12 mouse cellular contexts compared by ENCODE assay signal in the genomic region with DNA sequence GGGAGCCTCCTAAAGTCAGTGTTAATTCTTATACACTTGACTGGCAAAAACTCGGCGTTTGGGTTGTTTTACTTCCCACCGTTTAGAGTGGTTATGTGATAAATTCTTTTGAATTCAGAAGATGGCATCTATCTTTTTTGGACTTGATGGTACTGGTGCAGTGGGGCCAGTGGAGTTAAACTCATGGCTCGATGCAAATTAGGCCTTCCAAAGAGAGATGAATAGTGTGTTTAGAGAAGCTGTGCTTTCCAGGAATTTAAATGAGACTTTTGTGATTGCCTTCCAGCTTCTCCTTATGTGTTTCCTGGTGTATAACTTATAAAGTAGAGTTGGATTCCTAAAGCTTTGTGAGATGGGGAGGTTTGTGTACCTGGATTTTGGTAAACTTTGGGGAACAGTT. TPM values are rescaled to one million over a fixed set of nuclear protein-coding genes. Genes with fewer than 3 reads are reported as not detected.
DNase-seq lines count a peak whose midpoint lies in the region; ATAC-seq lines count a peak whose summit lies in the region.
"Had no signal": no experiment of that assay in that cellular context is flagged by ENCODE, and none has a peak within 500 bp of the region (broad histone marks: within the 10 kb centered on the region; RNA-seq: fewer than 3 reads in every experiment).

No protein-coding gene starts in this region.

- peak; percentile 7 for DNase-seq in embryo, embryonic 11 days
- DNase-seq in embryo, embryonic 9.5 days (ENCODE audit: extremely low spot score), result no peak
- no peak for DNase-seq in embryonic facial prominence, embryonic 14.5 days (ENCODE audit: low spot score)
- no peak for DNase-seq in hindbrain, embryonic 14.5 days (ENCODE audit: low spot score)
- DNase-seq in midbrain, embryonic 14.5 days, result peak; percentile 39
- DNase-seq in urinary bladder, adult 2 months (ENCODE audit: low spot score), result no peak
- no peak for DNase-seq in heart, embryonic 10.5 days (ENCODE audit: low spot score)
- no peak for DNase-seq in kidney, postnatal 14 days
- DNase-seq: cerebellum, adult 11 months; thymus, postnatal 4 days had no signal

- no peak overlapping the region for H3K27ac ChIP-seq in embryonic facial prominence, embryonic 14.5 days (replicated peaks; ENCODE audit: low read depth, low read length)
- H3K27ac ChIP-seq in hindbrain, embryonic 14.5 days, result peak overlapping the region; percentile 97
- peak overlapping the region; percentile 98 for H3K27ac ChIP-seq in midbrain, embryonic 14.5 days (replicated peaks; ENCODE audit: low read depth, low read length)
- no peak overlapping the region for H3K27ac ChIP-seq in heart, embryonic 10.5 days
- H3K27ac ChIP-seq: liver, embryonic 12.5 days had no signal

- H3K36me3 ChIP-seq in embryonic facial prominence, embryonic 14.5 days (ENCODE audit: control insufficient read depth, insufficient read depth, low read length), result no peaks in the 10 kb centered on the region
- no peaks in the 10 kb centered on the region for H3K36me3 ChIP-seq in hindbrain, embryonic 14.5 days (replicated peaks; ENCODE audit: control insufficient read depth, insufficient read depth)
- H3K36me3 ChIP-seq in midbrain, embryonic 14.5 days (ENCODE audit: control insufficient read depth, insufficient read depth, low read length), result no peaks in the 10 kb centered on the region
- H3K36me3 ChIP-seq in heart, embryonic 10.5 days, result no peaks in the 10 kb centered on the region
- H3K36me3 ChIP-seq: liver, embryonic 12.5 days had no signal

- H3K4me1 ChIP-seq in embryonic facial prominence, embryonic 14.5 days (ENCODE audit: control insufficient read depth, insufficient read depth, low read length), result no peaks in the 10 kb centered on the region; the same call in 1 of the 2 replicates
- H3K4me1 ChIP-seq in hindbrain, embryonic 14.5 days (replicated peaks; ENCODE audit: control insufficient read depth, insufficient read depth, low read length), result peaks cover 16% of the 10 kb centered on the region
- H3K4me1 ChIP-seq in midbrain, embryonic 14.5 days (ENCODE audit: control insufficient read depth, insufficient read depth, low read length), result peaks cover 24% of the 10 kb centered on the region; the same call in 1 of the 2 replicates
- H3K4me1 ChIP-seq in heart, embryonic 10.5 days, result peaks cover 7% of the 10 kb centered on the region
- H3K4me1 ChIP-seq: liver, embryonic 12.5 days had no signal

- H3K27me3 ChIP-seq in embryonic facial prominence, embryonic 14.5 days (replicated peaks; ENCODE audit: control insufficient read depth, insufficient read depth, low read length), result peaks cover 16% of the 10 kb centered on the region
- H3K27me3 ChIP-seq in hindbrain, embryonic 14.5 days (ENCODE audit: control insufficient read depth, insufficient read depth, low read length), result no peaks in the 10 kb centered on the region
- no peaks in the 10 kb centered on the region for H3K27me3 ChIP-seq in midbrain, embryonic 14.5 days (ENCODE audit: control insufficient read depth, insufficient read depth, low read length)
- peaks cover 44% of the 10 kb centered on the region for H3K27me3 ChIP-seq in heart, embryonic 10.5 days (ENCODE audit: insufficient read depth, poor library complexity, severe bottlenecking)

- no peak for ATAC-seq in embryonic facial prominence, embryonic 14.5 days (ENCODE audit: low read depth)
- no peak for ATAC-seq in hindbrain, embryonic 14.5 days (ENCODE audit: low FRiP score)
- ATAC-seq in midbrain, embryonic 14.5 days (ENCODE audit: low FRiP score, low TSS enrichment), result no peak
- ATAC-seq: liver, embryonic 12.5 days had no signal

- peak overlapping the region; percentile 71 for H3K4me3 ChIP-seq in embryonic facial prominence, embryonic 14.5 days (ENCODE audit: low read depth, low read length)
- H3K4me3 ChIP-seq in hindbrain, embryonic 14.5 days (replicated peaks; ENCODE audit: low read length), result peak overlapping the region; percentile 65
- H3K4me3 ChIP-seq in midbrain, embryonic 14.5 days (replicated peaks; ENCODE audit: low read depth, low read length), result peak overlapping the region; percentile 74
- H3K4me3 ChIP-seq in heart, embryonic 10.5 days, result no peak overlapping the region
- H3K4me3 ChIP-seq: erythroblast, embryonic 14.5 days had no signal

- peak overlapping the region; percentile 87 for H3K4me2 ChIP-seq in embryonic facial prominence, embryonic 14.5 days (ENCODE audit: low read depth, low read length)
- peak overlapping the region; percentile 61 for H3K4me2 ChIP-seq in hindbrain, embryonic 14.5 days (replicated peaks)
- H3K4me2 ChIP-seq in midbrain, embryonic 14.5 days (ENCODE audit: low read length), result peak overlapping the region; percentile 69

- peak overlapping the region; percentile 78; the same call in 1 of the 2 replicates for H3K9ac ChIP-seq in embryonic facial prominence, embryonic 14.5 days (ENCODE audit: low read depth, low read length)
- H3K9ac ChIP-seq in hindbrain, embryonic 14.5 days, result peak overlapping the region; percentile 94
- H3K9ac ChIP-seq in midbrain, embryonic 14.5 days (replicated peaks; ENCODE audit: low read length), result peak overlapping the region; percentile 98
- H3K9ac ChIP-seq: liver, embryonic 12.5 days had no signal

- H3K9me3 ChIP-seq in embryonic facial prominence, embryonic 14.5 days (ENCODE audit: control insufficient read depth, low read length), result no peaks in the 10 kb centered on the region
- H3K9me3 ChIP-seq in hindbrain, embryonic 14.5 days (ENCODE audit: control insufficient read depth, low read length), result no peaks in the 10 kb centered on the region
- no peaks in the 10 kb centered on the region for H3K9me3 ChIP-seq in midbrain, embryonic 14.5 days (ENCODE audit: control insufficient read depth, low read length)
- H3K9me3 ChIP-seq in heart, embryonic 10.5 days, result no peaks in the 10 kb centered on the region
- H3K9me3 ChIP-seq: liver, embryonic 12.5 days had no signal

- WGBS in embryonic facial prominence, embryonic 14.5 days, result 27% methylated on average over 4 of the region's 4 CpGs
- WGBS in hindbrain, embryonic 14.5 days, result 15% methylated on average over 4 of the region's 4 CpGs
- WGBS in midbrain, embryonic 14.5 days, result 17% methylated on average over 4 of the region's 4 CpGs
- 49% methylated on average over 4 of the region's 4 CpGs for WGBS in heart, embryonic 10.5 days

RNA-seq across cellular contexts. Expression of gene St6gal2, which starts 1.5 kb away (rescaled TPM):
- 3.5 and 4.4 TPM in 2 replicates for polyA plus RNA-seq in embryonic facial prominence, embryonic 14.5 days (2014; fragmentation: Nextera tagmentation; extraction: Ambion mirVana)
- polyA plus RNA-seq in hindbrain, embryonic 14.5 days (2014; fragmentation: Nextera tagmentation; extraction: Ambion mirVana), result 44.2 and 46.9 TPM in 2 replicates
- 49.1 and 50.7 TPM in 2 replicates for polyA plus RNA-seq in midbrain, embryonic 14.5 days (2014; fragmentation: Nextera tagmentation; extraction: Ambion mirVana)
- 0.73 and 0.93 TPM in 2 replicates for polyA plus RNA-seq in urinary bladder, adult 2 months (2012; rRNA removed)
- 0.52 and 2.7 TPM in 2 replicates for polyA plus RNA-seq in heart, embryonic 10.5 days (2016; fragmentation: Nextera tagmentation; extraction: Ambion mirVana)
- polyA plus RNA-seq: erythroblast, embryonic 14.5 days had no signal

Comparison
In these comparisons a context has a peak if more than half of its experiments do, and no peak if none do; other contexts are left out.
1. DNase-seq: peak in embryo, embryonic 11 days (single experiment) and midbrain, embryonic 14.5 days (single experiment); none in embryo, embryonic 9.5 days (single experiment), embryonic facial prominence, embryonic 14.5 days (single experiment), hindbrain, embryonic 14.5 days (single experiment), urinary bladder, adult 2 months (single experiment), heart, embryonic 10.5 days (single experiment) and kidney, postnatal 14 days (single experiment).
2. H3K27ac ChIP-seq: peak in hindbrain, embryonic 14.5 days (single experiment) and midbrain, embryonic 14.5 days (single experiment); none in embryonic facial prominence, embryonic 14.5 days (single experiment) and heart, embryonic 10.5 days (single experiment).
3. Peak in every context shown above with its lines, with median percentiles within 50 percentile points of each other: H3K4me2 ChIP-seq and H3K9ac ChIP-seq.